ENCODE assay signal across 11 mouse cellular contexts in genomic region chr7:97340907-97341849, GRCm38 (mm10). TPM values are rescaled to one million over a fixed set of nuclear protein-coding genes. Genes with fewer than 3 reads are reported as not detected.
DNase-seq lines count a peak whose midpoint lies in the region; ATAC-seq and TF ChIP-seq lines count a peak whose summit lies in the region.
"Had no signal": no experiment of that assay in that cellular context is flagged by ENCODE, and none has a peak within 500 bp of the region (broad histone marks: within the 10 kb centered on the region; RNA-seq: fewer than 3 reads in every experiment).

No protein-coding gene starts in this region.

- H3K4me2 ChIP-seq in intestine, postnatal 0 days (replicated peaks; ENCODE audit: low read depth) = 0 out of 2 replicates have a peak overlapping the region, but pooled peaks have one; percentile 13
- H3K4me2 ChIP-seq in stomach, embryonic 14.5 days (replicated peaks; ENCODE audit: low read depth, low read length) = no peak overlapping the region; the same call in 1 of the 2 replicates
- no peak overlapping the region for H3K4me2 ChIP-seq in hindbrain, embryonic 11.5 days (replicated peaks; ENCODE audit: low read depth, low read length)

- ATAC-seq in intestine, postnatal 0 days = peak; percentile 64
- ATAC-seq in stomach, embryonic 14.5 days (ENCODE audit: insufficient number of reproducible peaks, insufficient read depth, low FRiP score, low read depth) = peak; percentile 35; the same call in 1 of the 2 replicates
- ATAC-seq in hindbrain, embryonic 11.5 days (ENCODE audit: low FRiP score) = no peak
- ATAC-seq: CD4-positive, CD25-positive, alpha-beta regulatory T cell, adult 4 months had no signal

- peak overlapping the region; percentile 17 to 46; a peak in 3 of 4 replicates for H3K4me3 ChIP-seq in MEL (ENCODE audit: control insufficient read depth in 1 of 2, insufficient read depth in 1 of 2, low read depth in 2 of 2, low read length in 2 of 2)
- H3K4me3 ChIP-seq in intestine, postnatal 0 days (ENCODE audit: low read depth, low read length) = no peak overlapping the region
- H3K4me3 ChIP-seq in stomach, embryonic 14.5 days (ENCODE audit: low read depth, low read length) = no peak overlapping the region
- H3K4me3 ChIP-seq in hindbrain, embryonic 11.5 days (ENCODE audit: low read depth, low read length) = no peak overlapping the region
- H3K4me3 ChIP-seq: erythroblast, embryonic 14.5 days had no signal

- no peaks in the 10 kb centered on the region for H3K9me3 ChIP-seq in MEL (replicated peaks; ENCODE audit: insufficient read depth, low read length)
- no peaks in the 10 kb centered on the region for H3K9me3 ChIP-seq in intestine, postnatal 0 days (ENCODE audit: control insufficient read depth)
- no peaks in the 10 kb centered on the region for H3K9me3 ChIP-seq in stomach, embryonic 14.5 days (ENCODE audit: control insufficient read depth, low read depth, low read length)
- no peaks in the 10 kb centered on the region for H3K9me3 ChIP-seq in hindbrain, embryonic 11.5 days (ENCODE audit: control insufficient read depth, low read length)

- no peaks in the 10 kb centered on the region for H3K79me2 ChIP-seq in MEL (ENCODE audit: control insufficient read depth, insufficient read depth, low read length, poor library complexity)

- peak; percentile 39 for DNase-seq in kidney, adult 9 months
- DNase-seq in kidney, postnatal 4 days = no peak
- peak; percentile 87 for DNase-seq in MEL (ENCODE audit: low read depth, low spot score)
- DNase-seq in hindbrain, embryonic 11.5 days (ENCODE audit: low spot score) = no peak
- DNase-seq in natural killer cell, adult 2 months (ENCODE audit: low spot score in 2 of 2) = no peak
- no peak for DNase-seq in adrenal gland, postnatal 36 days
- DNase-seq: thymus, postnatal 36 days had no signal

- TF ChIP-seq POLR2A in MEL (IDR thresholded peaks at IDR 0.05; ENCODE audit: control insufficient read depth in 1 of 2, insufficient read depth in 1 of 2, low read depth in 1 of 2, low read length in 2 of 2, poor library complexity in 1 of 2) = no peak

- peak; percentile 73 to 77 for TF ChIP-seq EP300 in MEL (IDR thresholded peaks at IDR 0.05; ENCODE audit: low read depth in 1 of 2, low read length in 2 of 2)

- no peak for TF ChIP-seq RAD21 in MEL (IDR thresholded peaks at IDR 0.05; ENCODE audit: low read depth, low read length)

- WGBS in intestine, postnatal 0 days = 36% methylated on average over 18 of the region's 18 CpGs
- 57% methylated on average over 18 of the region's 18 CpGs for WGBS in stomach, embryonic 14.5 days
- 71% methylated on average over 18 of the region's 18 CpGs for WGBS in hindbrain, embryonic 11.5 days

- H3K4me1 ChIP-seq in MEL (ENCODE audit: control insufficient read depth in 1 of 2, insufficient read depth in 2 of 2, low read length in 2 of 2) = peaks cover 17 to 32% of the 10 kb centered on the region in 2 experiments
- no peaks in the 10 kb centered on the region; the same call in 1 of the 2 replicates for H3K4me1 ChIP-seq in intestine, postnatal 0 days (replicated peaks; ENCODE audit: control insufficient read depth, insufficient read depth, low read length)
- H3K4me1 ChIP-seq in stomach, embryonic 14.5 days (ENCODE audit: control insufficient read depth, insufficient read depth, low read length) = peaks cover 13% of the 10 kb centered on the region; the same call in 1 of the 2 replicates
- no peaks in the 10 kb centered on the region for H3K4me1 ChIP-seq in hindbrain, embryonic 11.5 days (replicated peaks; ENCODE audit: control insufficient read depth, insufficient read depth, low read length)

- TF ChIP-seq CTCF in MEL (IDR thresholded peaks at IDR 0.05 in 2 of 3, conservative IDR thresholded peaks at IDR 0.05 in 1 of 3; ENCODE audit: control insufficient read depth in 1 of 3, insufficient read depth in 1 of 3, low read depth in 2 of 3, low read length in 3 of 3, poor library complexity in 1 of 3, severe bottlenecking in 1 of 3) = no peak
- no peak for TF ChIP-seq CTCF in intestine, postnatal 0 days (IDR thresholded peaks at IDR 0.05; ENCODE audit: low read depth)

- H3K27ac ChIP-seq in MEL (ENCODE audit: control insufficient read depth, low read depth, low read length) = peak overlapping the region; percentile 79
- H3K27ac ChIP-seq in intestine, postnatal 0 days (ENCODE audit: low read depth, low read length) = no peak overlapping the region
- H3K27ac ChIP-seq in stomach, embryonic 14.5 days (ENCODE audit: low read length) = peak overlapping the region; percentile 34; the same call in 1 of the 2 replicates
- H3K27ac ChIP-seq in hindbrain, embryonic 11.5 days (ENCODE audit: low read depth, low read length) = no peak overlapping the region

- H3K9ac ChIP-seq in MEL (ENCODE audit: control insufficient read depth, low read depth, low read length, poor library complexity, severe bottlenecking) = peak overlapping the region; percentile 25; the same call in 1 of the 2 replicates
- H3K9ac ChIP-seq in intestine, postnatal 0 days (ENCODE audit: low read depth, low read length) = no peak overlapping the region
- no peak overlapping the region for H3K9ac ChIP-seq in stomach, embryonic 14.5 days (replicated peaks; ENCODE audit: low read depth, low read length)
- no peak overlapping the region for H3K9ac ChIP-seq in hindbrain, embryonic 11.5 days (ENCODE audit: low read depth, low read length)

- peaks cover 0 to 22% of the 10 kb centered on the region in 2 experiments; a peak in 2 of 4 replicates for H3K36me3 ChIP-seq in MEL (ENCODE audit: control insufficient read depth in 1 of 2, insufficient read depth in 2 of 2, low read length in 2 of 2)
- no peaks in the 10 kb centered on the region for H3K36me3 ChIP-seq in intestine, postnatal 0 days (ENCODE audit: control insufficient read depth, insufficient read depth)
- no peaks in the 10 kb centered on the region for H3K36me3 ChIP-seq in stomach, embryonic 14.5 days (ENCODE audit: control insufficient read depth, insufficient read depth, low read length)
- H3K36me3 ChIP-seq in hindbrain, embryonic 11.5 days (ENCODE audit: control insufficient read depth, insufficient read depth, low read length) = no peaks in the 10 kb centered on the region

- no peaks in the 10 kb centered on the region for H3K27me3 ChIP-seq in MEL (ENCODE audit: control insufficient read depth in 1 of 2, insufficient read depth in 2 of 2, low read length in 2 of 2)
- H3K27me3 ChIP-seq in intestine, postnatal 0 days (replicated peaks; ENCODE audit: control insufficient read depth, insufficient read depth, low read length) = no peaks in the 10 kb centered on the region
- no peaks in the 10 kb centered on the region for H3K27me3 ChIP-seq in stomach, embryonic 14.5 days (ENCODE audit: control insufficient read depth, insufficient read depth, low read length)
- no peaks in the 10 kb centered on the region for H3K27me3 ChIP-seq in hindbrain, embryonic 11.5 days (ENCODE audit: control insufficient read depth, insufficient read depth, low read length)

TF ChIP-seq in MEL, 35 proteins besides CTCF, POLR2A, EP300 and RAD21 (continues in another document):
- TF ChIP-seq MAX (IDR thresholded peaks at IDR 0.05; ENCODE audit: low read length) = peak; percentile 22; the same call in 1 of the 2 replicates
- no peak for TF ChIP-seq MYB (IDR thresholded peaks at IDR 0.05; ENCODE audit: low read depth, low read length)
- TF ChIP-seq MAZ (IDR thresholded peaks at IDR 0.05; ENCODE audit: low read depth, low read length) = no peak
- no peak for TF ChIP-seq POLR2AphosphoS5 (IDR thresholded peaks at IDR 0.05; ENCODE audit: borderline replicate concordance, low read depth, low read length)
- TF ChIP-seq MYC (IDR thresholded peaks at IDR 0.05; ENCODE audit: low read depth, low read length) = 0 out of 2 replicates have a peak, but pooled peaks have one; percentile 43
- peak; percentile 17; the same call in 1 of the 2 replicates for TF ChIP-seq SIN3A (IDR thresholded peaks at IDR 0.05; ENCODE audit: low read length)

RNA-seq across cellular contexts. Expression of gene Kctd21, which starts 9.1 kb away (rescaled TPM):
- 0.23 and 0.36 TPM in 2 replicates for total RNA-seq in MEL (2012; rRNA removed)
- 1 to 10 TPM in 1 of 2 experiments, not detected in 1; 1.2 TPM for polyA plus RNA-seq in MEL (2012; ENCODE audit: insufficient read depth in 1 of 2, insufficient read length in 2 of 2, low read depth in 1 of 2, low replicate concordance in 2 of 2, missing spikeins in 1 of 2)
- polyA plus RNA-seq in intestine, postnatal 0 days (2015; fragmentation: Nextera tagmentation; extraction: Ambion mirVana) = 1.4 TPM in 2 replicates
- 5.8 and 6.6 TPM in 2 replicates for polyA plus RNA-seq in stomach, embryonic 14.5 days (2014; fragmentation: Nextera tagmentation; extraction: Ambion mirVana)
- 6.1 and 6.8 TPM in 2 replicates for polyA plus RNA-seq in hindbrain, embryonic 11.5 days (2014; fragmentation: Nextera tagmentation; extraction: Ambion mirVana)
- 10 to 100 TPM in 1 of 2 experiments, 1 to 10 TPM in 1; 7.8 to 11.3 TPM for total RNA-seq in adrenal gland, postnatal 36 days (2021)
- polyA plus RNA-seq: erythroblast, embryonic 14.5 days had no signal

RNA-seq across cellular contexts. Expression of gene Usp35, which starts 9.4 kb away (rescaled TPM):
- 0.49 and 0.58 TPM in 2 replicates for total RNA-seq in MEL (2012; rRNA removed)
- 1 to 10 TPM in 1 of 2 experiments, not detected in 1; 2.2 TPM for polyA plus RNA-seq in MEL (2012; ENCODE audit: insufficient read depth in 1 of 2, insufficient read length in 2 of 2, low read depth in 1 of 2, low replicate concordance in 2 of 2, missing spikeins in 1 of 2)
- 0.41 and 0.48 TPM in 2 replicates for polyA plus RNA-seq in intestine, postnatal 0 days (2015; fragmentation: Nextera tagmentation; extraction: Ambion mirVana)
- 3.4 and 3.6 TPM in 2 replicates for polyA plus RNA-seq in stomach, embryonic 14.5 days (2014; fragmentation: Nextera tagmentation; extraction: Ambion mirVana)
- polyA plus RNA-seq in hindbrain, embryonic 11.5 days (2014; fragmentation: Nextera tagmentation; extraction: Ambion mirVana) = 2.7 and 2.9 TPM in 2 replicates
- total RNA-seq in adrenal gland, postnatal 36 days (2021) = 1 to 10 TPM; 4.9 to 8.7 TPM

RNA-seq across cellular contexts. Expression of gene Alg8, which starts 30.2 kb away (rescaled TPM):
- 8.9 and 9.1 TPM in 2 replicates for total RNA-seq in MEL (2012; rRNA removed)
- 10 to 100 TPM in 1 of 2 experiments, not detected in 1; 29.0 TPM for polyA plus RNA-seq in MEL (2012; ENCODE audit: insufficient read depth in 1 of 2, insufficient read length in 2 of 2, low read depth in 1 of 2, low replicate concordance in 2 of 2, missing spikeins in 1 of 2)
- polyA plus RNA-seq in intestine, postnatal 0 days (2015; fragmentation: Nextera tagmentation; extraction: Ambion mirVana) = 14.5 and 15.7 TPM in 2 replicates
- 38.3 and 40.5 TPM in 2 replicates for polyA plus RNA-seq in stomach, embryonic 14.5 days (2014; fragmentation: Nextera tagmentation; extraction: Ambion mirVana)
- polyA plus RNA-seq in hindbrain, embryonic 11.5 days (2014; fragmentation: Nextera tagmentation; extraction: Ambion mirVana) = 31.9 and 33.3 TPM in 2 replicates
- total RNA-seq in adrenal gland, postnatal 36 days (2021) = 10 to 100 TPM; 14.0 to 21.1 TPM

RNA-seq across cellular contexts. Expression of gene Ndufc2, which starts 58.6 kb away (rescaled TPM):
- total RNA-seq in MEL (2012; rRNA removed) = 250 and 280 TPM in 2 replicates
- polyA plus RNA-seq in MEL (2012; ENCODE audit: insufficient read depth in 1 of 2, insufficient read length in 2 of 2, low read depth in 1 of 2, low replicate concordance in 2 of 2, missing spikeins in 1 of 2) = 100 to 1,000 TPM in 1 of 2 experiments, not detected in 1; 242 TPM
- polyA plus RNA-seq in intestine, postnatal 0 days (2015; fragmentation: Nextera tagmentation; extraction: Ambion mirVana) = 517 and 549 TPM in 2 replicates
- polyA plus RNA-seq in stomach, embryonic 14.5 days (2014; fragmentation: Nextera tagmentation; extraction: Ambion mirVana) = 376 and 384 TPM in 2 replicates
- 344 and 352 TPM in 2 replicates for polyA plus RNA-seq in hindbrain, embryonic 11.5 days (2014; fragmentation: Nextera tagmentation; extraction: Ambion mirVana)
- 100 to 1,000 TPM; 306 to 313 TPM for total RNA-seq in adrenal gland, postnatal 36 days (2021)

Comparison
In these comparisons a context has a peak if more than half of its experiments do, and no peak if none do; other contexts are left out.
1. DNase-seq: peak in kidney, adult 9 months (single experiment) and MEL (single experiment); none in kidney, postnatal 4 days (0 of 2), hindbrain, embryonic 11.5 days (single experiment), natural killer cell, adult 2 months (0 of 2) and adrenal gland, postnatal 36 days (0 of 2).
2. H3K27ac ChIP-seq: peak in MEL (single experiment) and stomach, embryonic 14.5 days (single experiment); none in intestine, postnatal 0 days (single experiment) and hindbrain, embryonic 11.5 days (single experiment).
3. H3K4me3 ChIP-seq: peak in MEL (2 of 2); none in intestine, postnatal 0 days (single experiment), stomach, embryonic 14.5 days (single experiment) and hindbrain, embryonic 11.5 days (single experiment).